Mouse (Mus musculus) embryonic facial prominence, embryonic 15.5 days (tissue): ENCODE measurements around the gene Fcgrt. TPM values are rescaled to one million over a fixed set of nuclear protein-coding genes. Genes with fewer than 3 reads are reported as not detected.
A peak's percentile ranks its signal among the peaks of the same experiment; 100 is the strongest.
"Not testable (repeated sequence)": the region's sequence is repeated elsewhere in the genome, so short reads cannot be mapped to it uniquely, and the experiment has no call there.

Experiments used
- ATAC-seq: fragments of 200-750 bp; cut with Nextera tagmentation; 2 replicates; pipeline ENCODE4 v1.8.0; 2017; ENCODE audit warnings: low read depth, moderate TSS enrichment; ENCODE audit not compliant: insufficient number of reproducible peaks, low FRiP score, low TSS enrichment
- H3K27ac ChIP-seq: fragments of 300-500 bp; sonication (generic); replicated peaks from 2 replicates; pipeline ENCODE4 v1.5.1; 2015; ENCODE audit warnings: mild to moderate bottlenecking, inconsistent platforms
- H3K27me3 ChIP-seq: fragments of 300-500 bp; sonication (generic); 2 replicates; pipeline ENCODE4 v1.6.1; 2015; ENCODE audit warnings: inconsistent platforms
- H3K36me3 ChIP-seq: fragments of 300-500 bp; sonication (generic); 2 replicates; pipeline ENCODE4 v1.6.1; 2015; ENCODE audit warnings: mild to moderate bottlenecking, inconsistent platforms
- H3K4me1 ChIP-seq: fragments of 300-500 bp; sonication (generic); 2 replicates; pipeline ENCODE4 v1.6.1; 2015; ENCODE audit warnings: inconsistent platforms
- H3K4me2 ChIP-seq: fragments of 300-500 bp; sonication (generic); replicated peaks from 2 replicates; pipeline ENCODE4 v1.6.1; 2015; ENCODE audit warnings: mild to moderate bottlenecking, inconsistent platforms
- H3K4me3 ChIP-seq: fragments of 300-500 bp; sonication (generic); replicated peaks from 2 replicates; pipeline ENCODE4 v1.5.1; 2015; ENCODE audit warnings: mild to moderate bottlenecking, inconsistent platforms
- H3K9ac ChIP-seq: fragments of 300-500 bp; sonication (generic); 2 replicates; pipeline ENCODE4 v1.6.1; 2015; ENCODE audit warnings: inconsistent platforms
- H3K9me3 ChIP-seq: fragments of 300-500 bp; sonication (generic); replicated peaks from 2 replicates; pipeline ENCODE4 v1.6.1; 2016; ENCODE audit warnings: inconsistent platforms
- WGBS: fragments of 180-500 bp; shearing (Covaris S2); methylation state at CpG from one replicate; pipeline ENCODE4 v1.1.7; 2015; 5-methylcytosine and 5-hydroxymethylcytosine counted together
- polyA plus RNA-seq: library from polyadenylated mRNA; unstranded; fragments of >200 nt; fragmentation: Nextera tagmentation; extraction: Ambion mirVana; gene quantifications from 2 replicates; pipeline ENCODE4 v1.2.1, GENCODE M21; 2015

Fcgrt gene
- 126 and 135 TPM in 2 replicates for polyA plus RNA-seq

DNA sequence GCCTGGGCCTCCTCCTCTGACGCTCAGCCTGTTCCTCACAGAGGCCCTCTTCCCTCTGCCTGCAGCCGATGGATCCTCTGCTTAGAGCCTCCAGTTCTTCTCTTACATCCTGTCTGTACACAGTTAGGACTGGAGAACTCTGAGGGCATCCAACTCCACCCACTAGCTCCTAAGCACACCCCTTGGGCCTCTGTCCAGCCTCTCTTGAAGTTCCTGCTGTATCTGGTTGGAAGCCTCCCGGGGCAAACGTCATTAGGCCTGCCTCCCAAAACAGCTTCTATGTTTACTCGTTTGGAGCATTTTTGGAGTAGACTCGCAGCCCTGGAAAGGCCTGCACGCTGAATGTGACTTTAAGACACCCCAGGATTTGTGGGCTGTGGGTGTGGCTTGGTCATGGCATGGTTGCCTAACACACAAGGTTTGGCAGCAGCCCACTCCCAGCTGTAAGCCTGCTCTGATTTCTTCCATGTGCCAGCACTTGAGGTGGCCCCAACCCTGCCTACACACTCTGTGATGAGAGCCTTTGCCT lies at the start of gene Fcgrt:
TSS of gene Fcgrt (minus strand) at position 200 of the 529 bp plus-strand sequence.
- WGBS: 23% methylated on average over 7 of the region's 7 CpGs
- peak; percentile 98 for ATAC-seq
- H3K4me1 ChIP-seq: peaks cover 26% of the 10 kb centered on the region
- H3K9ac ChIP-seq: peak within 1 kb of the TSS; percentile 60
- peaks cover 6% of the 10 kb centered on the region; the same call in 1 of the 2 replicates for H3K36me3 ChIP-seq
- no peaks in the 10 kb centered on the region for H3K9me3 ChIP-seq
- H3K27ac ChIP-seq: peak within 1 kb of the TSS; percentile 96
- H3K4me2 ChIP-seq: peak within 1 kb of the TSS; percentile 64
- H3K4me3 ChIP-seq: peak within 1 kb of the TSS; percentile 45
- H3K27me3 ChIP-seq: no peaks in the 10 kb centered on the region

- H3K9me3 ChIP-seq, ATAC-seq, H3K27ac ChIP-seq, H3K36me3 ChIP-seq, H3K9ac ChIP-seq, H3K27me3 ChIP-seq: not testable (repeated sequence)
- peak overlapping the region; percentile 70; the same call in 1 of the 2 replicates for H3K4me2 ChIP-seq
- peaks cover 26% of the 10 kb centered on the region for H3K4me1 ChIP-seq
- WGBS: 92% methylated on average over 2 of the region's 2 CpGs
- peak overlapping the region; percentile 75 for H3K4me3 ChIP-seq
Observed at GRCm38 (mm10) chr7:45153052-45153451, 49.4 kb upstream of the Fcgrt start.

DNA sequence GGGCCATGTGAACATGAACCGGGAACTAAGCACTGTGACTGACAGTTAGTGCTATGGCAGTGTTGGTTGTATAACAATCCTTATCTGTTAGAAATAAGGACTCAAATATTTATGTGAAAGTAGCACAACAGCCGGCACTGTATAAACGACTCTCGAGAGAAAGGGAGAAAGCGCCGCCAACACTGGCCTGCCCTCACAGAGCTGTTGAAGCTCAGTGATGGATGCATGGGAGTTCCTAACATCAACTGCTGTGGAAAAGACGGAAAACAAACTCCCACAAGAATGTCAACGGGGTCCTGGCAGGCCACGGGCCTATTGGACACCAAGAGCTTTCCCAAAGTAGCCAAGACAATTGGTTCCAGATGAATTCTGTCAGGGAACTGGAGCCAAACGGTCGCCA lies 47.7 kb upstream of the Fcgrt start:
- no peaks in the 10 kb centered on the region for H3K9me3 ChIP-seq
- WGBS: 41% methylated on average over 11 of the region's 11 CpGs
- no peak overlapping the region for H3K4me3 ChIP-seq
- peaks cover 11% of the 10 kb centered on the region for H3K36me3 ChIP-seq
- no peak overlapping the region for H3K27ac ChIP-seq
- no peaks in the 10 kb centered on the region for H3K27me3 ChIP-seq
- ATAC-seq: no peak
- H3K9ac ChIP-seq: no peak overlapping the region
- no peak overlapping the region for H3K4me2 ChIP-seq
- H3K4me1 ChIP-seq: peaks cover 26% of the 10 kb centered on the region

DNA sequence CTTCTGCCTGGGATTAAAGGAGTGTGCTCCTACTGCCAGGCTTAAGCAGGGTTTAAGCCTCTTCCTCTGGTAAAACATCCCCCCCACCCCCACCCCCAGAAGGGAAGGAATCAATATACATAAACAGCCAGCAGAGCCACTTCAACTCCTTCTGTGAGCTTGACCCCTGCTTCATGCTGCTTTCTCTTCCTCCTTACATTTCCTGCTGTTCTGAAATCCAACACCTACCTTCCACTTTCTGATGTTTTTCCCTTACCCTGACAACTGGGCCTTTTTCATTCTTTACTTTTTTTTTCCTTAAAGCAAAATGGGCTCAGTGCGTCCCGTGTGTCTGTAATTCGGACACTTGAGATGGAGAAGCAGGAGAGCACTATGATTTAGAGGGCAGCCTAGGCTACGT lies 46.7 kb upstream of the Fcgrt start:
- no peak overlapping the region for H3K4me2 ChIP-seq
- peaks cover 21% of the 10 kb centered on the region for H3K36me3 ChIP-seq
- WGBS: 45% methylated on average over 4 of the region's 4 CpGs
- no peak overlapping the region for H3K9ac ChIP-seq
- peaks cover 23% of the 10 kb centered on the region for H3K4me1 ChIP-seq
- H3K4me3 ChIP-seq: no peak overlapping the region
- H3K27ac ChIP-seq: peak overlapping the region; percentile 39; the same call in 1 of the 2 replicates
- no peaks in the 10 kb centered on the region for H3K27me3 ChIP-seq
- no peak for ATAC-seq
- no peaks in the 10 kb centered on the region for H3K9me3 ChIP-seq

- ATAC-seq: no peak
- no peaks in the 10 kb centered on the region for H3K27me3 ChIP-seq
- H3K36me3 ChIP-seq: peaks cover 29% of the 10 kb centered on the region
- no peak overlapping the region for H3K9ac ChIP-seq
- no peak overlapping the region for H3K4me3 ChIP-seq
- no peak overlapping the region for H3K27ac ChIP-seq
- 68% methylated on average over 6 of the region's 6 CpGs for WGBS
- H3K4me2 ChIP-seq: no peak overlapping the region
- H3K9me3 ChIP-seq: no peaks in the 10 kb centered on the region
- H3K4me1 ChIP-seq: peaks cover 17% of the 10 kb centered on the region
Observed at GRCm38 (mm10) chr7:45149545-45149944, 45.9 kb upstream of the Fcgrt start.

- no peak for ATAC-seq
- WGBS: 63% methylated on average over 4 of the region's 4 CpGs
Observed at GRCm38 (mm10) chr7:45148534-45149098, 45.0 kb upstream of the Fcgrt start.

GRCm38 (mm10) chr7:45147899-45148298 lies 44.2 kb upstream of the Fcgrt start:
- Histone ChIP-seq H3K4me2 (no peak overlapping the region), H3K27ac (no peak overlapping the region), H3K36me3 (peaks cover 44% of the 10 kb centered on the region), H3K27me3 (no peaks in the 10 kb centered on the region), H3K4me3 (no peak overlapping the region), H3K9ac (no peak overlapping the region), H3K9me3 (no peaks in the 10 kb centered on the region), H3K4me1 (peaks cover 17% of the 10 kb centered on the region)
- ATAC-seq: no peak
- 89% methylated on average over 11 of the region's 11 CpGs for WGBS

More at GRCm38 (mm10) chr7:45148534-45149098, 45.0 kb upstream of the Fcgrt start:
- H3K27ac ChIP-seq: no peak overlapping the region
- H3K4me3 ChIP-seq: no peak overlapping the region
- peaks cover 38% of the 10 kb centered on the region for H3K36me3 ChIP-seq
- no peak overlapping the region for H3K4me2 ChIP-seq
- peaks cover 17% of the 10 kb centered on the region for H3K4me1 ChIP-seq
- H3K9me3 ChIP-seq: no peaks in the 10 kb centered on the region
- no peak overlapping the region for H3K9ac ChIP-seq
- no peaks in the 10 kb centered on the region for H3K27me3 ChIP-seq

GRCm38 (mm10) chr7:45147267-45147666 lies 43.6 kb upstream of the Fcgrt start:
- no peak overlapping the region for H3K27ac ChIP-seq
- H3K4me3 ChIP-seq: no peak overlapping the region
- H3K36me3 ChIP-seq: peaks cover 51% of the 10 kb centered on the region
- no peak for ATAC-seq
- no peak overlapping the region for H3K9ac ChIP-seq
- no peaks in the 10 kb centered on the region for H3K9me3 ChIP-seq
- H3K4me1 ChIP-seq: peaks cover 17% of the 10 kb centered on the region
- H3K4me2 ChIP-seq: no peak overlapping the region
- no peaks in the 10 kb centered on the region for H3K27me3 ChIP-seq
- 90% methylated on average over 11 of the region's 11 CpGs for WGBS

- WGBS: 96% methylated on average over 8 of the region's 8 CpGs
- no peaks in the 10 kb centered on the region for H3K27me3 ChIP-seq
- peaks cover 62% of the 10 kb centered on the region for H3K36me3 ChIP-seq
Observed at GRCm38 (mm10) chr7:45145460-45145859, 41.8 kb upstream of the Fcgrt start.

GRCm38 (mm10) chr7:45144368-45145174 lies 40.9 kb upstream of the Fcgrt start:
- Histone ChIP-seq H3K27ac (no peak overlapping the region), H3K9ac (no peak overlapping the region), H3K4me2 (no peak overlapping the region), H3K27me3 (no peaks in the 10 kb centered on the region), H3K4me3 (no peak overlapping the region), H3K9me3 (no peaks in the 10 kb centered on the region), H3K36me3 (peaks cover 62% of the 10 kb centered on the region), H3K4me1 (no peaks in the 10 kb centered on the region; the same call in 1 of the 2 replicates)
- no peak for ATAC-seq
- WGBS: 88% methylated on average over 13 of the region's 13 CpGs

More at GRCm38 (mm10) chr7:45145460-45145859, 41.8 kb upstream of the Fcgrt start:
- Histone ChIP-seq H3K9ac (no peak overlapping the region), H3K4me2 (no peak overlapping the region), H3K9me3 (no peaks in the 10 kb centered on the region), H3K27ac (no peak overlapping the region), H3K4me3 (no peak overlapping the region), H3K4me1 (peaks cover 1% of the 10 kb centered on the region; the same call in 1 of the 2 replicates)
- no peak for ATAC-seq

- Histone ChIP-seq H3K4me3 (no peak overlapping the region), H3K9ac (no peak overlapping the region), H3K9me3 (no peaks in the 10 kb centered on the region), H3K36me3 (peaks cover 56% of the 10 kb centered on the region), H3K4me2 (no peak overlapping the region), H3K4me1 (no peaks in the 10 kb centered on the region; the same call in 1 of the 2 replicates), H3K27ac (no peak overlapping the region), H3K27me3 (no peaks in the 10 kb centered on the region)
- WGBS: 81% methylated on average over 5 of the region's 5 CpGs
- no peak for ATAC-seq
Observed at GRCm38 (mm10) chr7:45141914-45142313, 38.3 kb upstream of the Fcgrt start.
